Mouse (Mus musculus) c-Kit-positive CD71-positive TER-119-positive erythroid progenitor cells, embryonic 14.5 days (primary cell): Measurements from ENCODE around the gene Rrp8.
A peak's percentile ranks its signal among the peaks of the same experiment; 100 is the strongest.

Experiments
- DNase-seq: peaks from one replicate; pipeline ENCODE4 v3.0.0-alpha.2; 2013; ENCODE audit warnings: low spot score

The Rrp8 gene

DNA sequence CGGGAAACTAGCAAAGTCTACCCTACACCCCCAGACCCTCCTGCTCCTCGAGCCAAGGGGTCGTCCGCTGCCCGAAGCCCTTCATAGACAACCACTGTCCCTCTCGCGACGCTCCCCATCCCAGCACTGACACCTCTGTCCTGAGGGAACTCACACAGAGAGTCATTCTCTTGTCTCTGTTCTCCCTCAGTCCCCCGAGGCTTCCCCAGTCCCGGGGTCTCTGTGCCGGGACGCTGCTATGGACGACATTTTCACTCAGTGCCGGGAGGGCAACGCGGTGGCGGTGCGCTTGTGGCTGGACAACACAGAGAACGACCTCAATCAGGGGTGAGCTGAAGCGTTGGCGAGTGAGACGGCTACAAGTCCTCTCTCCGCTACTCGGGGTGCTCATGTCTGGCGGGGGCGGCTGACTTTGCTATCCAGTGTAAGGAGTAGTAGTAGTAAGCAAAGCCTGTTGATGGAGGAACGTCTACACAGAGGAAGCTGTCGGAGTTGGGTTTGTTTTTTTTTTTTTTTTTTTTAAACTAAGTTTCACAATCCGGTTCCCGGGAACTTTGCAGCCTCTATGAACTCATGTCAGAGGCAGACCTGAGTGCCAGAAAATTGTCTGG is at the start of gene Rrp8:
Gene Rrp8, minus strand, starts transcription at position 475 of the 611 bp plus-strand sequence.
- peak; percentile 42 for DNase-seq

DNA sequence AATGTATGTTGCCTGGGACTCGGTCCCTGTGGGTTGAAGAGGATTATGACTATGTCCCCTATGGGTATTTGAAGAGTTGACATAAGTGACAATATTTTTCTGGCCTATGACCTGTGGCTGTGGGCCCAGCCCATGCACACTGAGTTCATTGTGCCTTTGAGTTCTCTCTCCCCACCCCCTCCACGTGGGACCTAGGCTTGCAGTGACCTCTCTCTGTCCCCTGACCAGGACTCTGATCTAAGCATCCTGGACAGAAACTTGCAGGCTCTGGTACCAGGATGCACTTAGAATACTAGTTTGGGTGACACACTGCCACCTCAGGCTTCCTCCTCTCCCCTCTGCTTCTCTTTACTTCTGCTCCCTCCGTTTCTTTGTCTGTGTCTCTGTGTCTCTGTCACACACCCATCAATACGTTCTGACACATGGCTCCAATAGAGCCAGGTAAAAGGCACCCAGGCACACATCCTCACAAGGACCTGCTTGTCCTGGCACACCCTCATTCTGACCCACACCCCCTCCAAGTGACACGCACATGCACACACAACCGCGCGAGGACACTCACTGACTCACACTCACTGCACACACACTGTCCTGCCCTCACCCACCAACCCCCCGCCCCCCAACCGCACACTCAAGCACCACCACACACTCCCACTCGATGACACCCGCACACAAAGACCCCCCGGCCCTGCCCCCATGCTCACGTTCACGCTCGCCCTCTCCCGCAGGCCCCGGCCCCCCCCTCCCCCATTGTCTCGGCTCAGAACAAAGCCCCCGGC is 49.5 kb upstream of the Rrp8 start:
- no peak for DNase-seq

- no peak for DNase-seq
Measured at GRCm38 (mm10) chr7:105784556-105784955, 47.4 kb upstream of the Rrp8 start.

GRCm38 (mm10) chr7:105783861-105784260 is 46.7 kb upstream of the Rrp8 start:
- DNase-seq = no peak

- no peak for DNase-seq
Measured at GRCm38 (mm10) chr7:105778553-105779265, 41.5 kb upstream of the Rrp8 start.

GRCm38 (mm10) chr7:105777797-105778552 is 40.8 kb upstream of the Rrp8 start:
- no peak for DNase-seq

DNA sequence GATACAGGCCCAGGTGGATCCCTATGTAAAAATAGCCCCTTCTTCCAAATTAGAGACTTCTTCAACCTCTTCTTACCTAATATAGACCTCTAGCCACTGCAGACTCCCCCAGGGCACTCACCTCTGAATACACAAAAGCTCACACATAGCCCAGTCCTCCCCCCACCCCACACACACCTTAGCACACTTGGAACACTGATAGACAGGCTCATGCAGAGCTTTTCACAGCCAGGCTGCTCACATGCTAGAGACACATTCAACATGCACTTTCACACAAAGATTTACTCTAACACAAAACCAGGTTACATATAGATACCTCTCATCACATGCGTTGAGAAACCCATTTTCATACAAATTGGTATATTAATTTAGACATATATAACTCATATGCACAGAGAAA is 40.1 kb upstream of the Rrp8 start:
- DNase-seq = no peak

GRCm38 (mm10) chr7:105776026-105776425 is 38.8 kb upstream of the Rrp8 start:
- no peak for DNase-seq

- DNase-seq = no peak
Measured at GRCm38 (mm10) chr7:105774661-105775060, 37.5 kb upstream of the Rrp8 start.

GRCm38 (mm10) chr7:105773041-105773440 is 35.9 kb upstream of the Rrp8 start:
- DNase-seq = no peak

DNA sequence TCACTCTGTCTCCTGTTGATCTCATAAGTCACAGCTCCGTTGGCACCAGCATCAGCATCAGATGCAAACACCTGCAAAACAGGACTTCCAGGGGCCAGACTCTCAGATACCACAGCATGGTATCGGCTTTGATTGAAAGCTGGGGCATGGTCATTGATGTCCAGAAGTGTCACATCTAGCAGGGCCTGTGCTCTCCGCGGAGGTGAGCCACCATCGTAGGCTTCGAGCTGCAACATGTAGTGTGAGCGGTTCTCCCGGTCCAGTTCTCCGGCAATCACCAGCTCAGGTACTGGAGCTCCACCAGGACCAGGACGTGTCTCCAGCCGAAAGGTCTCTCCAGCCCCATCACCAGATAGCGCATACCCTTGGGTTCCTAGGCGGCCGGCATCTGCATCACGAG is 35.1 kb upstream of the Rrp8 start:
- no peak for DNase-seq

DNA sequence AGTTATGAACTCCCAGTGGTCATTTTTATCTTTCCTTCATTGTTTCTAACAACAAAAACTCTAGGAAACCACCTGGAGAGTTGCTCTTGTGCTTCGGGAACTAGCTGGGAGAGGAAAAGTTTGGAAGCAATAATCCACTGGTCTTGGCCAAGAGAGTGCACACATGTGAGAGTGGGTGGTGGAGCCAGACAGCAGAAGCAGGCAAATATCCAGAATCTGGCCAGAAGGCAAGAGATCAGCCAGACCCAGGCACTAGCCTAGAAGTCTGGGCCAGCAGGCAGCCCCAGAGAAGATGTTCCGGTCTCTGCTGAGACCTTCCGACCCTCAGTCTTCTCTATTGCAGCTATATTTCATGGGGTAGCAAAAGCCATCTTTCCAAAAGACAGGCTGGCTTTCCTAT is 32.8 kb upstream of the Rrp8 start:
- no peak for DNase-seq

GRCm38 (mm10) chr7:105767729-105768165 is 30.6 kb upstream of the Rrp8 start:
- no peak for DNase-seq

GRCm38 (mm10) chr7:105764331-105764730 is 27.1 kb upstream of the Rrp8 start:
- DNase-seq = no peak

DNA sequence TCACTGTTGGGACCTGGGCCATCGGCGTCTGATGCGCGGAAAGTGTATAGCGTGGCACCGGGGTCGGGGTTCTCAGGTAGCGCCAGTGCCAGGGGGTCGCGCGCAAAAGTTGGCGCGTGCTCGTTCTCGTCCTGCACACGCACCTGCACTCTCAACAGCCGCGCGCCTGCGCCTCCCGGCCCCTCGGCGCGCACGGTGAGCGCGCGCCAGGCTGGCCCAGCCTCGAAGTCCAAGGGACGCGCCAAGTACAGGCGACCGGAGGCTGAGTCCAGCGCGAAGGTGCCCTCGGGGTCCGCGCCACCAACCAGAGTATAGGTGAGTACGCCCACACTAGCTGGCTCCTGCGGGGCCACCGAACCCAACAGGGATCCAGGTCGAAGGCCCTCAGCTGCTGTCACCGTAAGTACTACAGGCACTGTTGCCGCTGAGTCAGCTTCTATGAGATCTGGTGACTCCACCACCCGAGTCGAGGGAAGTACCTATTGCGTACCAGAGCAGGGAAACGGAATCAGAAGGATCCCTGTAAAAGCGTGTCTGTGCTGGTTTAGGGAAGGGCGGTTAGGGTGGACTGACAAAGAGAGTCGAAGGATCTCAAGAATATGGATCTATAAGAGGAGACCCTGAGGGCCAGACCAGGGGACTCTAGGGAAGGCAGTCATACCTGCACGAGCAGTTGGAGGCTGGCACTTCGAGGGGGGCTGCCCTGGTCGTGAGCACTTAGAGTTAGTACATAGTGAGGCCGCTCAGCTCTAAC is 25.5 kb upstream of the Rrp8 start:
- DNase-seq = no peak

GRCm38 (mm10) chr7:105761813-105762484 is 24.8 kb upstream of the Rrp8 start:
- no peak for DNase-seq

DNA sequence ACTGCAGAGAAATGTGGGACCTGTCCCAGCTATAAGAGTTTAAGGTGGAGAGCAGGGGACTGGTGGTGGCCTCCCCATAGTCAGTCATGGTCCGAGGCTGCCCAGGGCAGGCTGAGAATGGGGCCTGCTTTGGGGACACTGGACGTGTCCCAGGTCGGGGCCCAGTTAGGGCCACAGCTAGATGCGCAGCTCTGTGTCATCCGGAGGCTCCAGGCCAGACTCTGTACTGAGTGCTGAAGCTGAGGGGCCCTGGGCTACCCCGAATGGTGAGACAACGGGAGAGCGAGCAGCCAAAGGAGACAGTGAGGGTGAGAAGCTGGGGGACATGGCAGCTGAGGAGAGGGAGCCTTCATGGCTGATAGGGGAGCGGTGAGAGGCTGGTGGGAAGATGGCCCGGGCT is 16.1 kb upstream of the Rrp8 start:
- DNase-seq = no peak

DNA sequence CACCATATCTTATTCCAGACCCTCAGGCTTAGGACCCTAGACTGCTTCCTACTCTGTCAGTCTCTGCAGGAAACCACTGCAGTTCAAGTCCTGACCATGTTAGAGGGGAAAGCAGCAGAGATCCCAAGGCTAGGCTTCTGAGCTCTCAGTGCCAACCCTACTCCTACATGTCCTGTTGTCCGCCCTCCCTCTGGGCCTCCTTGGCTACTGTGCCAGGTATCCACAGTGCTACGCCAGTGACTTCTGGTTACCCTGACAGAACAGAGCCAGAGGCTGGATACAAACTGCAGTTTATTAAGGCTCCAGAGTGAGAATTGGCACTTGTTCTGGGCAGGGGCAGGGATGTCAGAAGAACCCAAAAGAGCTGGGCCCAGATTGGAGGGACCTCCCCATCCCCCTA is 15.5 kb upstream of the Rrp8 start:
- no peak for DNase-seq

DNA sequence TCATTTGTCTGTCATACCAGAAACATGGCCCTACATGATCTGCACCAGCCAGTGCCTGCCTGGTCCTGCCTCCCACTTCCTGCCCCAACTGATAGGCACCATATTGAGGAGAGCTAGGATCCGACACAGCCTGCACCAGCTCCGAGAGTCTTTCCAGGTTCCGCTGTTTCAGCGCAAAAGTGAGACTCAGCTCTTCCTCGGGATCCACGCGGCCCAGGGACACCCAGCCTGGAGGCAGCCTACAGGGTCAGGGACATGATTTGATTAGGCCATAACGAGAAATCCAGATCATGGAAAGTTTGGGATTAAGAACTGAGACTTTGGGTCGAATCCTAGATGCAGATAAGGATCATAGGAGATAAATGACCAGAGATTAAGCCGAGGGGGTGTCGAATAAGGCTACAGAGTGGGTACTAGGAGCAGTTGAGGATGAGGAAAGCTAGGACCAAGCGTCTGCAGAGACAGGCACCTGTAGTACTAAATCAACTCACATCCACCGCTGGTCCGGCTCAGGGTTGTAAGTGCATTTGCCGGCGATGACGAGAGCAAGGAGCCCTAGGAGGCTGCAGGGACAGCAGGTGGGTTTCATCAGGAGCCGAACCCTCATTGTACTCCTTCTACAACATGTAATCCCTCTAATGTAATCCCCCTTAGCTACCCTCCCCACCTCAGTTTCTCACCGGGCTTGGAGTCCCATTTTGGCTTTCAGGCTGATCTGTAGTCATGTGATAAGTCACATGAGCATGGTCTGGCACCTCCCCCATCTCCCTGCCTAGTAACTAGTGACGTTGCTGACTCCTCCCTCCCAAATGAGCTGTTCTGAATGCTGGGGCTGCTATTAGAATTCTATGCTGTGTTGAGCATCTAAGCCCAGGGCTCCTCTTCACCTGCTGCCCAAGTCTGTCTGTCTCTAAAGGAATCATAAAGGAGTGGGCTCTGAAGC is 14.6 kb upstream of the Rrp8 start, which contains the start of gene Tpp1:
Gene Tpp1, minus strand, starts transcription at position 745 of the 943 bp plus-strand sequence.
- DNase-seq = peak; percentile 93

- no peak for DNase-seq
Measured at GRCm38 (mm10) chr7:105747776-105748175, 10.6 kb upstream of the Rrp8 start.
